Mouse (Mus musculus) stomach, postnatal 0 days (tissue): ENCODE measurements around the gene Cers6. TPM values are rescaled to one million over a fixed set of nuclear protein-coding genes. Genes with fewer than 3 reads are reported as not detected.
A peak's percentile ranks its signal among the peaks of the same experiment; 100 is the strongest.

Experiments
- ATAC-seq: fragments of 200-750 bp; cut with Nextera tagmentation; 2 replicates; pipeline ENCODE4 v1.8.0; 2017; ENCODE audit not compliant: low FRiP score, low TSS enrichment
- DNase-seq: peaks from one replicate; pipeline ENCODE4 v3.0.0-alpha.2; 2016; ENCODE audit warnings: low spot score
- H3K27ac ChIP-seq: fragments of 300-500 bp; sonication (generic); replicated peaks from 2 replicates; pipeline ENCODE4 v1.5.1; 2014; ENCODE audit warnings: mild to moderate bottlenecking, control low read depth
- H3K27me3 ChIP-seq: fragments of 300-500 bp; sonication (generic); 2 replicates; pipeline ENCODE4 v1.6.1; 2014; ENCODE audit warnings: low read length; ENCODE audit not compliant: control insufficient read depth, insufficient read depth
- H3K36me3 ChIP-seq: fragments of 300-500 bp; sonication (generic); 2 replicates; pipeline ENCODE4 v1.6.1; 2014; ENCODE audit warnings: low read length, mixed read lengths; ENCODE audit not compliant: control insufficient read depth, insufficient read depth
- H3K4me1 ChIP-seq: fragments of 300-500 bp; sonication (generic); replicated peaks from 2 replicates; pipeline ENCODE4 v1.6.1; 2014; ENCODE audit warnings: antibody characterized with exemption; ENCODE audit not compliant: control insufficient read depth, insufficient read depth
- H3K4me2 ChIP-seq: fragments of 300-500 bp; sonication (generic); replicated peaks from 2 replicates; pipeline ENCODE4 v1.6.1; 2014; ENCODE audit warnings: low read depth, mild to moderate bottlenecking, control low read depth, moderate library complexity
- H3K4me3 ChIP-seq: fragments of 300-500 bp; sonication (generic); 2 replicates; pipeline ENCODE4 v1.5.1; 2014; ENCODE audit warnings: low read depth, low read length, control low read depth
- H3K9ac ChIP-seq: fragments of 300-500 bp; sonication (generic); 2 replicates; pipeline ENCODE4 v1.6.1; 2014; ENCODE audit warnings: mild to moderate bottlenecking, low read length, control low read depth, mixed read lengths
- H3K9me3 ChIP-seq: fragments of 300-500 bp; sonication (generic); 2 replicates; pipeline ENCODE4 v1.6.1; 2016; ENCODE audit warnings: low read length; ENCODE audit not compliant: control insufficient read depth
- CTCF ChIP-seq: IDR thresholded peaks from 2 replicates; pipeline ENCODE4 v1.5.1; 2016; ENCODE audit warnings: antibody characterized with exemption, low read depth, mild to moderate bottlenecking, moderate library complexity
- EP300 ChIP-seq: optimal IDR thresholded peaks from 2 replicates; pipeline ENCODE3; 2016; ENCODE audit warnings: antibody characterized with exemption
- WGBS: fragments of 180-500 bp; shearing (Covaris S2); extraction: QIAGEN DNeasy Blood & Tissue Kit; methylation state at CpG from one replicate; pipeline ENCODE4 v1.1.7; 2014; 5-methylcytosine and 5-hydroxymethylcytosine counted together
- polyA plus RNA-seq: library from polyadenylated mRNA; unstranded; fragments of >200 nt; fragmentation: Nextera tagmentation; extraction: Ambion mirVana; gene quantifications from 2 replicates; pipeline ENCODE4 v1.2.1, GENCODE M21; 2015

Gene Cers6
- 8.0 and 8.6 TPM in 2 replicates for polyA plus RNA-seq

DNA sequence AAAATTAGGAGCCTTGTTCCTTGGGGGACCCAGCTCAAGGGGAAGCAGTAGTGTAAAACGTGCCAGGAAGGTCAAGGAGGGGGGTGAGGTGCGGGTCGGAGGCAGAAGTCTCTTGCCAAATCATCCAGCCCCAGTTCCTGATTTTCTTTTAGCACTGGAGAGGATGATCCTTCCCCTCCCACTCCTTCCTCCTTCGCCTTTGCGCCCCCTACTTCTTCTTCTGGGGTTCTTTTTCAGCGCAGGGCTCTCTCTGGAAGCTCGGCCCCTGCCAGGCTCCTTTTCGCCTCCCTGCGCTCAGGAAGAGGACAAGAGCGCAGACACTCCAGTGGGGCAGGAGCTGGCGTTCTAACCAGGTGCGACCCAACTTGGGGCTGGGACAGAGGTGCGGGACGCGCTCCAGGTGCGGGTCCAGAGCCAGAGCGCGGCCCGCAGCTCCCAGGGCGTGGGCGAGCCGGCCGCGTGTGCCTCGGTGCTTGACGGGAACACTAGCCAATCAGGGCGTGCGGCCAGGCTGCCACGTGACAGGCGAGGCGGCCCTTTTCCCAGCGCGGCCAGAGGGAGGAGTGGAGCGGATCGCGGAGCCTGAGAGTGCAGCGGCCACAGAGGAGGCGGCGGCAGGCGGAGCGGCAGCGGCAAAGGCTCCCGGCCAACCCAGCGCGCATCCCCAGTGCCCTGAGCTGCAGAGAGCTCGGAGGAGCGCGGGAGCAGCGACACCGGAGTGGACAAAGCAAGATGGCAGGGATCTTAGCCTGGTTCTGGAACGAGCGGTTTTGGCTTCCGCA is at the start of gene Cers6:
TSS of gene Cers6 (plus strand) at position 538 of the 782 bp plus-strand sequence.
- H3K27ac ChIP-seq = peak within 1 kb of the TSS; percentile 76
- peak within 1 kb of the TSS; percentile 89 for H3K4me3 ChIP-seq
- H3K36me3 ChIP-seq = no peaks in the 10 kb centered on the region
- H3K9me3 ChIP-seq = no peaks in the 10 kb centered on the region
- under 1% methylated on average over 53 of the region's 53 CpGs for WGBS
- peak; percentile 99 for ATAC-seq
- no peaks in the 10 kb centered on the region for H3K27me3 ChIP-seq
- TF ChIP-seq EP300 = no peak
- peak; percentile 55 for TF ChIP-seq CTCF
- peak; percentile 97 for DNase-seq
- peak within 1 kb of the TSS; percentile 80 for H3K9ac ChIP-seq
- H3K4me1 ChIP-seq = peaks cover 2% of the 10 kb centered on the region; the same call in 1 of the 2 replicates
- peak within 1 kb of the TSS; percentile 99 for H3K4me2 ChIP-seq

DNA sequence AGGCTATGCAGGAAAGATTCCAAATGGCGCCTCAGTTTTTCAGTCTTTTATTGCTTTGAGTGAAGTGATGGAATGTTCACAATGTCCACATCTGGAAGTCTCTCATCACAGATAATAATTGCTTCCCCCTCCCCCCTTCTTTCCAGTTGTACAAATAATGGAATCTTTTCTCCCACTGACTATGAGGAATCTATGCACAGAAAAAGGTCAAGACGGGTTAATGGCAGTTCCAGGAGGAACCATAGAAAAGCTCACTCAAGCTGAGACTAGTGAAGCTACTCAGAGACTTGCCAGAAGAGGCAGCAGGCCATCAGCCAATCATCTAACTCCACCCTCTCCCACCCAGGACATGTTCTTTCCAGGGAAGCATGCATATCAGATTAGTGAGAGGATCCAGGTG is 46.8 kb upstream of the Cers6 start:
- 57% methylated on average over 2 of the region's 2 CpGs for WGBS
- Histone ChIP-seq H3K27ac (no peak overlapping the region), H3K4me3 (no peak overlapping the region), H3K4me2 (no peak overlapping the region), H3K27me3 (no peaks in the 10 kb centered on the region), H3K9me3 (no peaks in the 10 kb centered on the region), H3K4me1 (no peaks in the 10 kb centered on the region), H3K9ac (no peak overlapping the region), H3K36me3 (no peaks in the 10 kb centered on the region)
- ATAC-seq (no peak), DNase-seq (no peak)
- no peak for TF ChIP-seq CTCF
- TF ChIP-seq EP300 = no peak

DNA sequence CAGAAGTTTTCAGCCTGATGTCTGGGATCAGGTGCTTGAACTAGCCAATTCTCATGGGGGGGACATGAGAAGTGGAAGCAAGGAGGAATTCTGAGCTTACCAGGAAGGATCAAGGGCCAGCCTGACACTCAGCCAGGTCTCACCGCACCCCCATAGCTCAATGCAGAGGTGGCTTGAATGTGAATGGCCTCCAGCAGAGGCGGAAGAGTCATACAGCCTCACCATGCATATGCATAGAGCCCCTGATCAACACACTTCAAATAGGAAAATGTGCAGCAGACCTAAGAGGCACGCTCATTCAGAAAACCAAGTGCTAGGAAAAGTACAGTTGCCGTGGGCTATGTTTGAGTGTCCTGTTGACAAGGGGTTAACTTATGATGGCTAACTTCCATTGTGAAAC is 42.2 kb upstream of the Cers6 start:
- DNase-seq (no peak), ATAC-seq (no peak)
- Histone ChIP-seq H3K27ac (no peak overlapping the region), H3K9ac (no peak overlapping the region), H3K9me3 (no peaks in the 10 kb centered on the region), H3K36me3 (no peaks in the 10 kb centered on the region), H3K4me1 (no peaks in the 10 kb centered on the region), H3K27me3 (no peaks in the 10 kb centered on the region), H3K4me3 (no peak overlapping the region), H3K4me2 (no peak overlapping the region)
- TF ChIP-seq CTCF = no peak
- no peak for TF ChIP-seq EP300
- WGBS = 88% methylated on average over 4 of the region's 4 CpGs

DNA sequence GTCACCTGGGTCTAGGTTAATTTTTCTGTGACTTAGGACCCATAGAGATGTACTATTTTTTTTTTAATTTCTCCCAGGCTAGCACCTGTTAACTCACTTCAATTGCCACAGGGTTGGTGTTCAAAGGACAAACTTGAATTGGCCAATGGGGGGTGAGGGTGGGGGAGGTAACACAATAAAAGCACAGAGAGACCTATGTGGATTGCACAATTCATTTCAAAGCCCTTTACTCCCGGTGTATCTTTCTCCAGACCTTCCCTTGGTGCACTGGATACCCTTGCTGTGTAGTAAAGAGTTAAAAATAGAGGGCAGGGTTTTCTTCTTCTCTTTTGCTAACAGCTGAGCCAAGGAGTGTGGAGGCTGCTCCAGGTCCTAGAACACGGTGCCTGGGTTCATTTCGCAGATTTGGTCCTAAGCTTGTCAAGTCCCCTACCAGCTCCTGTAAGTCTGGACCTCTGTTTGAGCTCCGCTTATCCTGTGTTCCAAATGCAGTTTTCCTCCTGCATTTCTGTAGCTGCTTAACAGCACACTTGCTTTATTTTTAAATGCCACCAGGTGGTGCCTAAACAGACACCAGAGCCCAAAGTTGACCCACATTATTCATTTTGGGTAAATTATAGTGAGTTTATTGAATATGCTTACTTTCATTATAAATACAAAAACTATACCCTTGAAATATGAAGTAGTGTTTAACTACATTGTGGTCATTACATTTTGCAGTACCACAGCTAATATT is 38.9 kb upstream of the Cers6 start:
- H3K4me3 ChIP-seq = no peak overlapping the region
- WGBS = 59% methylated on average over 4 of the region's 4 CpGs
- ATAC-seq (no peak), DNase-seq (no peak)
- no peak overlapping the region for H3K9ac ChIP-seq
- H3K4me2 ChIP-seq = no peak overlapping the region
- no peak for TF ChIP-seq EP300
- TF ChIP-seq CTCF = peak; percentile 52
- no peak overlapping the region for H3K27ac ChIP-seq
- no peaks in the 10 kb centered on the region for H3K36me3 ChIP-seq
- H3K4me1 ChIP-seq = no peaks in the 10 kb centered on the region
- H3K27me3 ChIP-seq = no peaks in the 10 kb centered on the region
- no peaks in the 10 kb centered on the region for H3K9me3 ChIP-seq

DNA sequence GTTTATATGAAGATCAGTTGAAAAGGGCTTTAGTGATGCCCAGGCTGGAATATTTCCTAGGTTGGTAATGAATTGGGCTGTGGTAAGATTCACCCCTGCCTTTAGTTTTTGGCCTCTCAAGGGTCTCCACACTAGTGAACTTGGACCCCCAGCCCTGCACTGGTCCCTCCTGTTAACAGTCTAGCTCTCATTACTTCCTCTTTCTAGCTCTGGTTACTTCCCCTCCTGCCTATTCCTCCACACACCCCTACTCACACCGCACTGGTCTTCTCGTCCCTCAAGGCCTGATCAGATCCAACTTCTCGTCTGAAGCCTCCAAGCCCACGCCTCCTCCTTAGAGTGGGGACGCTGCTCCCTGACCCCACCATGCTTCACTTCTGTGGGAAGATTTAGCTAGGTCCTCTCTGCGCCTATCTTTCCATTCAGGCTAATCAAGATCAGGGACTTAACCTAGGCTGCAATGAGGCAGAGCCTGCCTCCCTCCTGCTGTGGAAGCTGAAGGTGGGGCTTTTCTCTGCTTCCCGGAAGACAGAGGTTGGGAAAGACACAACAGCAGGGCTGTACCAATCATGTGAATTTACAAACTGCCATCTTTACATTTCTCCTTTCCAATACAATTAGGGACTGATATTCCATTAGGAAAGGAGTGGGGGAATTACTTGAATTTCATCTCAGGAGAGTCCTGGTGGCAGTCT is 35.8 kb upstream of the Cers6 start:
- no peak overlapping the region for H3K4me3 ChIP-seq
- WGBS = 77% methylated on average over 7 of the region's 7 CpGs
- H3K9me3 ChIP-seq = no peaks in the 10 kb centered on the region
- H3K4me1 ChIP-seq = no peaks in the 10 kb centered on the region
- H3K27me3 ChIP-seq = no peaks in the 10 kb centered on the region
- no peak overlapping the region for H3K4me2 ChIP-seq
- no peak for DNase-seq
- no peak overlapping the region for H3K9ac ChIP-seq
- H3K36me3 ChIP-seq = no peaks in the 10 kb centered on the region
- H3K27ac ChIP-seq = no peak overlapping the region
- no peak for TF ChIP-seq CTCF
- no peak for TF ChIP-seq EP300
- no peak for ATAC-seq

DNA sequence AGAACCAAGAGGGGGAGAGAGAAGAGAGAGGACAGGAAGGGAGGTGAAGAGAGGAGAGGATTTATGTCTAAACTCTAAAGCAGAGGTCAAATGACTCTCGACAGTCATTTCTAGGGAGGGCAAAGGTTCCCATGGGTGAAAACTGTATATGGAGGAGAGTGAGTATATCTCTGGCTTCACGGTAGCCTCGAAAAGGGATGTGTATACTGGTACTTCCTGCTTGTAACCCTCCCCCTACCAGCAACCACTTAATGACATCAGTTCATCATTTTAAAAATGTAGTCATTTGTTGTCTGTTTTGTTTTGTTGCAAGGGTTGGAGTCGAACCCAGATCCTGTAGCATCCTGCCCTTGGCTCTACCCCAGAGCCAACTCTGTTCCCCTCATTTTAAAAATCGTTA is 17.9 kb upstream of the Cers6 start:
- DNase-seq (no peak), ATAC-seq (no peak)
- H3K36me3 ChIP-seq = no peaks in the 10 kb centered on the region
- no peak overlapping the region for H3K9ac ChIP-seq
- H3K27me3 ChIP-seq = no peaks in the 10 kb centered on the region
- no peak overlapping the region for H3K4me3 ChIP-seq
- H3K27ac ChIP-seq = no peak overlapping the region
- no peaks in the 10 kb centered on the region for H3K4me1 ChIP-seq
- TF ChIP-seq CTCF (no peak), EP300 (no peak)
- H3K9me3 ChIP-seq = no peaks in the 10 kb centered on the region
- no peak overlapping the region for H3K4me2 ChIP-seq
- 85% methylated on average over 5 of the region's 5 CpGs for WGBS
